Mouse (Mus musculus) B cell, adult (primary cell): ENCODE results near the gene Tmem196. TPM values are rescaled to one million over a fixed set of nuclear protein-coding genes. Genes with fewer than 3 reads are reported as not detected.

Experiments
- total RNA-seq: library from RNA; stranded (reverse); gene quantifications from 4 replicates; pipeline ENCODE4 v1.2.4, GENCODE M21; 2023; ENCODE audit not compliant: inconsistent age

Tmem196 gene
- total RNA-seq = not detected in 4 replicates

GRCm38 (mm10) chr12:119945589-119946310 lies at the start of gene Tmem196:
TSS of gene Tmem196 (plus strand) at chr12:119945822.

